Mouse (Mus musculus): ENCODE results near the gene 4430402I18Rik.

DNA sequence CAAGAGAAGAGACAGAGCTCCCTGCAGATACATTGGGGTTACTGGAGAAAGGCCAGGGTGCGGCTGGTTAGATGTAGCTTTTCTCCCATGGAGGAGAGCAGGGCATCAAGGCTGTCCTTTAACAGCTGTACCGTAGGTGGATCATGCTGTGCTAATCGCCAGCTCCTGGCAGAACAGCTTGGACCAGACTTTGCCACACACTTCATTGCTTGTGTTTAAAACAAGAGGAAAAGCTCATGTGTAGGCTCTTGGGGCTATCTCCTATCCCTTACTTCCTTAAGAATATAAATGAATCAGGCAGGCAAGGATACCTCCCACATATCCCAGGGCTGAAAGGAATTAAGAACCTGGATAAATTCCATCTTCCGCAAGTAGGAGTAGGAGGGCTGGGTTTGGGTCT lies 64.8 kb downstream of the 4430402I18Rik start:
- TF ChIP-seq CTCF (IDR thresholded peaks at IDR 0.05; ENCODE audit: control insufficient read depth, insufficient read depth, insufficient read length), result no peak
- no peak for TF ChIP-seq MYOG (IDR thresholded peaks at IDR 0.05; ENCODE audit: control insufficient read depth, extremely low read depth, insufficient read length)

Data from C2C12 (cell line).